In genomic region chr2:173021633-173022055, GRCm38 (mm10) we compare ENCODE assay signal across 8 mouse cellular contexts. TPM values are rescaled to one million over a fixed set of nuclear protein-coding genes. Genes with fewer than 3 reads are reported as not detected.
DNase-seq lines count a peak whose midpoint lies in the region; ATAC-seq and TF ChIP-seq lines count a peak whose summit lies in the region.

No protein-coding gene starts in this region.

- H3K27me3 ChIP-seq in embryonic facial prominence, embryonic 12.5 days: peaks cover 14% of the 10 kb centered on the region
- no peaks in the 10 kb centered on the region for H3K27me3 ChIP-seq in limb, embryonic 11.5 days (ENCODE audit: control insufficient read depth, insufficient read depth, low read length)
- peaks cover 43% of the 10 kb centered on the region for H3K27me3 ChIP-seq in midbrain, embryonic 13.5 days
- no peaks in the 10 kb centered on the region for H3K27me3 ChIP-seq in small intestine, adult 2 months (ENCODE audit: control insufficient read depth, insufficient read depth, low read length)

- H3K4me2 ChIP-seq in embryonic facial prominence, embryonic 12.5 days (replicated peaks): peak overlapping the region; percentile 83
- H3K4me2 ChIP-seq in limb, embryonic 11.5 days (ENCODE audit: low read depth, severe bottlenecking): peak overlapping the region; percentile 71
- peak overlapping the region; percentile 86 for H3K4me2 ChIP-seq in midbrain, embryonic 13.5 days (replicated peaks)

- H3K27ac ChIP-seq in embryonic facial prominence, embryonic 12.5 days: peak overlapping the region; percentile 46; the same call in 1 of the 2 replicates
- H3K27ac ChIP-seq in limb, embryonic 11.5 days (replicated peaks; ENCODE audit: low read depth, low read length): no peak overlapping the region
- peak overlapping the region; percentile 79 for H3K27ac ChIP-seq in midbrain, embryonic 13.5 days
- H3K27ac ChIP-seq in small intestine, adult 2 months (ENCODE audit: insufficient read depth, low read depth, low read length): peak overlapping the region; percentile 19

- H3K9me3 ChIP-seq in embryonic facial prominence, embryonic 12.5 days: no peaks in the 10 kb centered on the region
- no peaks in the 10 kb centered on the region for H3K9me3 ChIP-seq in limb, embryonic 11.5 days (ENCODE audit: control insufficient read depth, low read length)
- H3K9me3 ChIP-seq in midbrain, embryonic 13.5 days: no peaks in the 10 kb centered on the region

- no peak for TF ChIP-seq CTCF in small intestine, adult 2 months (IDR thresholded peaks at IDR 0.05; ENCODE audit: extremely low read depth, insufficient read length, insufficient replicate concordance, low read depth, low read length)

- H3K4me1 ChIP-seq in embryonic facial prominence, embryonic 12.5 days: peaks cover 46% of the 10 kb centered on the region
- peaks cover 20% of the 10 kb centered on the region for H3K4me1 ChIP-seq in limb, embryonic 11.5 days (ENCODE audit: control insufficient read depth, insufficient read depth, low read length)
- peaks cover 61% of the 10 kb centered on the region for H3K4me1 ChIP-seq in midbrain, embryonic 13.5 days (replicated peaks)
- H3K4me1 ChIP-seq in small intestine, adult 2 months (ENCODE audit: control insufficient read depth, insufficient read depth, insufficient read length, low read length): peaks cover 47% of the 10 kb centered on the region

- peak; percentile 89 for DNase-seq in 3T3-L1 (ENCODE audit: low read depth, low spot score)
- DNase-seq in adrenal gland, postnatal 36 days: peak; percentile 95 to 96
- peak; percentile 95 to 97 for DNase-seq in heart, adult 18-20 months
- peak; percentile 95 for DNase-seq in kidney, adult 18-20 months
- peak; percentile 95 for DNase-seq in limb, embryonic 11.5 days (ENCODE audit: low spot score)

- WGBS in embryonic facial prominence, embryonic 12.5 days: under 1% methylated on average over 54 of the region's 54 CpGs
- WGBS in limb, embryonic 11.5 days: under 1% methylated on average over 45 of the region's 54 CpGs
- under 1% methylated on average over 54 of the region's 54 CpGs for WGBS in midbrain, embryonic 13.5 days
- under 1% methylated on average over 54 of the region's 54 CpGs for WGBS in small intestine, adult 2 months

- TF ChIP-seq POLR2A in small intestine, adult 2 months (IDR thresholded peaks at IDR 0.05; ENCODE audit: low read depth, low read length): peak; percentile 99

- peak overlapping the region; percentile 73 for H3K4me3 ChIP-seq in embryonic facial prominence, embryonic 12.5 days
- peak overlapping the region; percentile 77 for H3K4me3 ChIP-seq in limb, embryonic 11.5 days (ENCODE audit: low read depth, low read length)
- H3K4me3 ChIP-seq in midbrain, embryonic 13.5 days (replicated peaks): peak overlapping the region; percentile 82
- H3K4me3 ChIP-seq in small intestine, adult 2 months (ENCODE audit: low read depth, low read length): peak overlapping the region; percentile 85

- peaks cover 9% of the 10 kb centered on the region; the same call in 1 of the 2 replicates for H3K36me3 ChIP-seq in embryonic facial prominence, embryonic 12.5 days
- 0 out of 2 replicates have a peak, but pooled peaks cover 2% of the 10 kb centered on the region for H3K36me3 ChIP-seq in limb, embryonic 11.5 days (ENCODE audit: control insufficient read depth, insufficient read depth, low read length)
- H3K36me3 ChIP-seq in midbrain, embryonic 13.5 days: 0 out of 2 replicates have a peak, but pooled peaks cover 9% of the 10 kb centered on the region
- H3K36me3 ChIP-seq in small intestine, adult 2 months (ENCODE audit: control insufficient read depth, insufficient read depth, low read length): peaks cover 3% of the 10 kb centered on the region; the same call in 1 of the 2 replicates

- peak; percentile 53; the same call in 1 of the 2 replicates for ATAC-seq in embryonic facial prominence, embryonic 12.5 days (ENCODE audit: insufficient number of reproducible peaks, insufficient read depth, low FRiP score, low TSS enrichment)
- ATAC-seq in limb, embryonic 11.5 days (ENCODE audit: insufficient number of reproducible peaks, low FRiP score, low TSS enrichment, low read depth): peak; percentile 62
- ATAC-seq in midbrain, embryonic 13.5 days: peak; percentile 79

- peak overlapping the region; percentile 63 for H3K9ac ChIP-seq in embryonic facial prominence, embryonic 12.5 days
- H3K9ac ChIP-seq in limb, embryonic 11.5 days (ENCODE audit: low read length): peak overlapping the region; percentile 74
- peak overlapping the region; percentile 85 for H3K9ac ChIP-seq in midbrain, embryonic 13.5 days (replicated peaks)

RNA-seq across cellular contexts. Expression of gene Rbm38, which starts 1.3 kb away (rescaled TPM):
- 10 to 100 TPM; 20.8 to 30.0 TPM for total RNA-seq in adrenal gland, postnatal 36 days (2021)
- polyA plus RNA-seq in embryonic facial prominence, embryonic 12.5 days (2016; fragmentation: Nextera tagmentation; extraction: Ambion mirVana): 37.9 and 39.5 TPM in 2 replicates
- total RNA-seq in heart, adult 18-20 months (2021): 100 to 1,000 TPM; 171 to 173 TPM
- 66.5 and 69.4 TPM in 2 replicates for polyA plus RNA-seq in limb, embryonic 11.5 days (2014; fragmentation: Nextera tagmentation; extraction: Ambion mirVana)
- 26.6 and 29.4 TPM in 2 replicates for polyA plus RNA-seq in midbrain, embryonic 13.5 days (2015; fragmentation: Nextera tagmentation; extraction: Ambion mirVana)
- 87.9 and 148 TPM in 2 replicates for polyA plus RNA-seq in small intestine, adult 2 months (2012; rRNA removed)

RNA-seq across cellular contexts. Expression of gene Rae1, which starts 21.7 kb away (rescaled TPM):
- total RNA-seq in adrenal gland, postnatal 36 days (2021): 10 to 100 TPM; 64.8 to 66.1 TPM
- 150 and 155 TPM in 2 replicates for polyA plus RNA-seq in embryonic facial prominence, embryonic 12.5 days (2016; fragmentation: Nextera tagmentation; extraction: Ambion mirVana)
- 10 to 100 TPM; 21.5 to 21.8 TPM for total RNA-seq in heart, adult 18-20 months (2021)
- polyA plus RNA-seq in limb, embryonic 11.5 days (2014; fragmentation: Nextera tagmentation; extraction: Ambion mirVana): 172 and 174 TPM in 2 replicates
- polyA plus RNA-seq in midbrain, embryonic 13.5 days (2015; fragmentation: Nextera tagmentation; extraction: Ambion mirVana): 121 TPM in 2 replicates
- 20.5 and 33.1 TPM in 2 replicates for polyA plus RNA-seq in small intestine, adult 2 months (2012; rRNA removed)

RNA-seq across cellular contexts. Expression of gene Spo11, which starts 44.1 kb away (rescaled TPM):
- not detected for total RNA-seq in adrenal gland, postnatal 36 days (2021)
- polyA plus RNA-seq in embryonic facial prominence, embryonic 12.5 days (2016; fragmentation: Nextera tagmentation; extraction: Ambion mirVana): 1.2 and 2.9 TPM in 2 replicates
- total RNA-seq in heart, adult 18-20 months (2021): not detected
- 0.95 and 1.7 TPM in 2 replicates for polyA plus RNA-seq in limb, embryonic 11.5 days (2014; fragmentation: Nextera tagmentation; extraction: Ambion mirVana)
- polyA plus RNA-seq in midbrain, embryonic 13.5 days (2015; fragmentation: Nextera tagmentation; extraction: Ambion mirVana): 0.53 and 0.61 TPM in 2 replicates
- 0.05 and 0.25 TPM in 2 replicates for polyA plus RNA-seq in small intestine, adult 2 months (2012; rRNA removed)
